Mouse (Mus musculus): Measurements from ENCODE around the gene Olfr982.

Olfr982 gene

GRCm38 (mm10) chr9:40073529-40073928 is at the start of gene Olfr982:
TSS of gene Olfr982 (plus strand) at chr9:40073829.
- Histone ChIP-seq H3K36me3 (ENCODE audit: control insufficient read depth, insufficient read depth, low read length, poor library complexity, severe bottlenecking) (no peaks in the 10 kb centered on the region), H3K27me3 (ENCODE audit: control insufficient read depth, insufficient read depth, low read length, poor library complexity, severe bottlenecking) (no peaks in the 10 kb centered on the region)
- no peak for DNase-seq (ENCODE audit: low read depth, low spot score)

- Histone ChIP-seq H3K36me3 (ENCODE audit: control insufficient read depth, insufficient read depth, low read length, poor library complexity, severe bottlenecking) (no peaks in the 10 kb centered on the region), H3K27me3 (ENCODE audit: control insufficient read depth, insufficient read depth, low read length, poor library complexity, severe bottlenecking) (no peaks in the 10 kb centered on the region)
- DNase-seq (ENCODE audit: low read depth, low spot score) = no peak
These were observed 23.5 kb upstream of the Olfr982 start for GRCm38 (mm10) chr9:40050138-40050537.

DNA sequence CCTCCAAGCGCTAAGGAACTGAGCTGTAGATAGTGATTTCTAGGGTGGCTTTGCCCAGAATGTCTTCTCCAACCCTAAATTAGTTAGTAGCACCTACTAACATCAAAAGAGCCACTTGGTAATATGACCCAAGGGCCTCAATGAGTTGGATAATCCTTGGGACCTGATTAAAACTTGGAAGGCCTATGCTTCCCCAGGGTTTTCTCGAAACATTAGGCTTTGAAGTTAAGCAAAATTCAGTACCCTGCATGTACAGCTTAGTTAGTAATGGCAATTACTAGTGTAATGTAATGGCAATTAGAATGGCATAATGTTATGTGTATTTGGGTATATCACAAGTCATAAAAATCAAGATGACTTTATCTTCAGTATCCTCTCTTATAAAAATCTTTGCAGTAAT is 19.9 kb downstream of the Olfr982 start, which contains the start of gene Olfr983:
Gene Olfr983, minus strand, starts transcription at position 101 of the 400 bp plus-strand sequence.
- Histone ChIP-seq H3K27me3 (ENCODE audit: control insufficient read depth, insufficient read depth, low read length, poor library complexity, severe bottlenecking) (no peaks in the 10 kb centered on the region), H3K36me3 (ENCODE audit: control insufficient read depth, insufficient read depth, low read length, poor library complexity, severe bottlenecking) (no peaks in the 10 kb centered on the region)
- no peak for DNase-seq (ENCODE audit: low read depth, low spot score)

- DNase-seq (ENCODE audit: low read depth, low spot score) = no peak
- no peaks in the 10 kb centered on the region for H3K36me3 ChIP-seq (ENCODE audit: control insufficient read depth, insufficient read depth, low read length, poor library complexity, severe bottlenecking)
- no peaks in the 10 kb centered on the region for H3K27me3 ChIP-seq (ENCODE audit: control insufficient read depth, insufficient read depth, low read length, poor library complexity, severe bottlenecking)
These were observed 21.1 kb downstream of the Olfr982 start for GRCm38 (mm10) chr9:40094769-40095168.

DNA sequence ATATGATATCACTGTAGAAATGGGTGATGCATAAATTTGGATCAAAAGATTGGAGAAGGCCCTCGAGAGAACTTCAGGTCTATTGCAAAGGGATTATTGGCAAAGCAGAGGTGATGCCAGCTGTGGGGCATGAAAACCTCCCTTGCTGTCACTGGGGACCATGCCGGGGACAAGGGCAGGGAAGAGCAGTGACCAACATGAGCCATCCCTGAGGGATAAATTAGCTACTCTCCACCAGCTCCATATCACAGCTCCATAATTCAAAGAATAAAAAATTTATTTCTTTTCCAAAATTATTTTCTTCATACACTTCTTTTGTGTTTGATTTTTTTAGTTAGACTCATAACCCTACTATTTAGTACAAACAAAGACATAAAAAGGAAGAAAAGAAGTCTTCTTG is 40.5 kb downstream of the Olfr982 start, which contains the start of gene Olfr984:
Gene Olfr984, minus strand, starts transcription at position 101 of the 400 bp plus-strand sequence.
- Histone ChIP-seq H3K36me3 (ENCODE audit: control insufficient read depth, insufficient read depth, low read length, poor library complexity, severe bottlenecking) (no peaks in the 10 kb centered on the region), H3K27me3 (ENCODE audit: control insufficient read depth, insufficient read depth, low read length, poor library complexity, severe bottlenecking) (no peaks in the 10 kb centered on the region)
- no peak for DNase-seq (ENCODE audit: low read depth, low spot score)

- H3K27me3 ChIP-seq (ENCODE audit: control insufficient read depth, insufficient read depth, low read length, poor library complexity, severe bottlenecking) = no peaks in the 10 kb centered on the region
- no peak for DNase-seq (ENCODE audit: low read depth, low spot score)
- H3K36me3 ChIP-seq (ENCODE audit: control insufficient read depth, insufficient read depth, low read length, poor library complexity, severe bottlenecking) = no peaks in the 10 kb centered on the region
These were observed 43.1 kb downstream of the Olfr982 start for GRCm38 (mm10) chr9:40116645-40117286.

DNA sequence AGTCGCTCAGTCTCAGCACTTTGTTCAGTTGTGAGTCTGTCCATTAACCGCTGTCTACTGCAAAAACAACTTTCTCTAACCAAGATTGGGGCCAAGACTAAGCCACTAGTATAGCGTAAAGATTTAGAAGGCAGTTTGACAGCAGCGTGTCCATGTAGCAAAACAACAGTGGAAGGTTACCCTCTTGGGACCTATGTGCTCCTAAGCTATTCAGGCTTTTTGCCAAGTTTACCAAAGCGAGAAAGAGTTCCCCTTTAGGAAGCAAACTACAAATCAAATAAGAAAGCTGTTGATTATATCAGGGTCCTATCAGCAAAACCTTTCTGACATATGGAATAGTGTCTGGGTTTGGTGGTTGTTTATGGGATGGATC is 43.6 kb downstream of the Olfr982 start:
- DNase-seq (ENCODE audit: low read depth, low spot score) = no peak
- Histone ChIP-seq H3K36me3 (ENCODE audit: control insufficient read depth, insufficient read depth, low read length, poor library complexity, severe bottlenecking) (no peaks in the 10 kb centered on the region), H3K27me3 (ENCODE audit: control insufficient read depth, insufficient read depth, low read length, poor library complexity, severe bottlenecking) (no peaks in the 10 kb centered on the region)
